Mouse (Mus musculus): ENCODE measurements around the gene Flt3. TPM values are rescaled to one million over a fixed set of nuclear protein-coding genes. Genes with fewer than 3 reads are reported as not detected.
A peak's percentile ranks its signal among the peaks of the same experiment; 100 is the strongest.

The Flt3 gene
- total RNA-seq, 2 experiments from 2014 or later: 14.2 to 18.3 TPM

- peak; percentile 54 for ATAC-seq (replicated peaks; ENCODE audit: poor library complexity)
Observed at GRCm38 (mm10) chr5:147314646-147315431, 85.5 kb downstream of the Flt3 start.

- ATAC-seq (replicated peaks; ENCODE audit: poor library complexity): no peak
Observed at GRCm38 (mm10) chr5:147312830-147313685, 87.2 kb downstream of the Flt3 start.

GRCm38 (mm10) chr5:147309786-147310185 is 90.5 kb downstream of the Flt3 start:
- ATAC-seq (replicated peaks; ENCODE audit: poor library complexity): no peak

- no peak for ATAC-seq (replicated peaks; ENCODE audit: poor library complexity)
Observed at GRCm38 (mm10) chr5:147308451-147308850, 91.8 kb downstream of the Flt3 start.

- no peak for ATAC-seq (replicated peaks; ENCODE audit: poor library complexity)
Observed at GRCm38 (mm10) chr5:147307398-147307785, 92.9 kb downstream of the Flt3 start.

- peak; percentile 12; the same call in 1 of the 2 replicates for ATAC-seq (replicated peaks; ENCODE audit: poor library complexity)
Observed at GRCm38 (mm10) chr5:147306638-147307397, 93.5 kb downstream of the Flt3 start, which contains the start of gene Cdx2. Gene Cdx2, minus strand, starts transcription at chr5:147307270.

GRCm38 (mm10) chr5:147305856-147306637 is 94.2 kb downstream of the Flt3 start:
- ATAC-seq (replicated peaks; ENCODE audit: poor library complexity): no peak

- no peak for ATAC-seq (replicated peaks; ENCODE audit: poor library complexity)
Observed at GRCm38 (mm10) chr5:147305166-147305565, 95.1 kb downstream of the Flt3 start.

- ATAC-seq (replicated peaks; ENCODE audit: poor library complexity): no peak
Observed at GRCm38 (mm10) chr5:147304276-147305155, 95.8 kb downstream of the Flt3 start.

GRCm38 (mm10) chr5:147302746-147303400 is 97.4 kb downstream of the Flt3 start:
- no peak for ATAC-seq (replicated peaks; ENCODE audit: poor library complexity)

- no peak for ATAC-seq (replicated peaks; ENCODE audit: poor library complexity)
Observed at GRCm38 (mm10) chr5:147302141-147302540, 98.1 kb downstream of the Flt3 start.

GRCm38 (mm10) chr5:147301781-147302070 is 98.6 kb downstream of the Flt3 start:
- ATAC-seq (replicated peaks; ENCODE audit: poor library complexity): no peak

GRCm38 (mm10) chr5:147300917-147301780 is 99.1 kb downstream of the Flt3 start:
- ATAC-seq (replicated peaks; ENCODE audit: poor library complexity): no peak

GRCm38 (mm10) chr5:147300001-147300363 is 100.3 kb downstream of the Flt3 start:
- ATAC-seq (replicated peaks; ENCODE audit: poor library complexity): no peak

- ATAC-seq (replicated peaks; ENCODE audit: poor library complexity): peak; percentile 93
Observed at GRCm38 (mm10) chr5:147299255-147300000, 100.9 kb downstream of the Flt3 start.

GRCm38 (mm10) chr5:147297249-147297648 is 103.0 kb downstream of the Flt3 start:
- ATAC-seq (replicated peaks; ENCODE audit: poor library complexity): no peak

GRCm38 (mm10) chr5:147294121-147294520 is 106.2 kb downstream of the Flt3 start:
- ATAC-seq (replicated peaks; ENCODE audit: poor library complexity): peak; percentile 59
